Mouse (Mus musculus): ENCODE measurements around the gene Zgrf1. TPM values are rescaled to one million over a fixed set of nuclear protein-coding genes. Genes with fewer than 3 reads are reported as not detected.

Zgrf1 gene
- polyA plus RNA-seq, 1 experiment from 2014 or later: 2.8 TPM

GRCm38 (mm10) chr3:127552434-127552972 is 786 bp upstream of the Zgrf1 start:
- Histone ChIP-seq H3K27me3 (replicated peaks; ENCODE audit: control insufficient read depth, insufficient read depth, low read length) (no peaks in the 10 kb centered on the region), H3K4me3 (ENCODE audit: low read length) (peak overlapping the region; percentile 79), H3K36me3 (ENCODE audit: control insufficient read depth, insufficient read depth, low read length) (no peaks in the 10 kb centered on the region), H3K9ac (ENCODE audit: low read depth, low read length) (peak overlapping the region; percentile 81), H3K9me3 (ENCODE audit: control insufficient read depth, low read length) (no peaks in the 10 kb centered on the region), H3K27ac (ENCODE audit: low read depth, low read length) (peak overlapping the region; percentile 95), H3K4me2 (ENCODE audit: low read length) (peak overlapping the region; percentile 68), H3K4me1 (ENCODE audit: control insufficient read depth, insufficient read depth, low read depth, low read length) (no peaks in the 10 kb centered on the region)
- ATAC-seq: no peak
- 5% methylated on average over 12 of the region's 13 CpGs for WGBS

- no peak overlapping the region for H3K27ac ChIP-seq (ENCODE audit: low read depth, low read length)
- H3K4me2 ChIP-seq (ENCODE audit: low read length): peak overlapping the region; percentile 69
- H3K36me3 ChIP-seq (ENCODE audit: control insufficient read depth, insufficient read depth, low read length): no peaks in the 10 kb centered on the region
- H3K9ac ChIP-seq (ENCODE audit: low read depth, low read length): peak overlapping the region; percentile 47
- H3K9me3 ChIP-seq (ENCODE audit: control insufficient read depth, low read length): no peaks in the 10 kb centered on the region
- H3K4me3 ChIP-seq (ENCODE audit: low read length): peak overlapping the region; percentile 79
- WGBS: 0% methylated on average over 4 of the region's 4 CpGs
- no peaks in the 10 kb centered on the region for H3K27me3 ChIP-seq (replicated peaks; ENCODE audit: control insufficient read depth, insufficient read depth, low read length)
- ATAC-seq: 0 out of 2 replicates have a peak, but pooled peaks have one; percentile 0
- no peaks in the 10 kb centered on the region for H3K4me1 ChIP-seq (ENCODE audit: control insufficient read depth, insufficient read depth, low read depth, low read length)
Observed at GRCm38 (mm10) chr3:127553720-127554043, 393 bp downstream of the Zgrf1 start.

DNA sequence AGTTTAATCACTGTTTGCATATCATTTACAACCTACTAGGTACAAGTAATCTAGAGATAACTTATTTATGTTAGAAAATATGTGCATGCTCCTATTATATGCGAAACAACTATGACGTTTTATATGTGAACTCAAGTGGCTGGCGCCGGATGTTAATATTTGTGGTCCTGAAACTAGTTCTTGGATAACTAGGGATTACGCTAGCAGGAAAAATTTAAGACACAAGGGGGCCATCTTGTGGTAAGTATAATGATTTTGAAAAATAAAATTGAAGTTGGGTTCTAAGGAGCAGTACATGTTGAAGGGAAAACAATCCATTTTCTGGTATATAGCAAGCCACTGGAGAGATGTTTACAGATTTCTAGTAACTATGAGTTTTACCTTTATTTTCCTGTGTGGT is 1.4 kb downstream of the Zgrf1 start:
- Histone ChIP-seq H3K27ac (ENCODE audit: low read depth, low read length) (no peak overlapping the region), H3K27me3 (replicated peaks; ENCODE audit: control insufficient read depth, insufficient read depth, low read length) (no peaks in the 10 kb centered on the region), H3K4me1 (ENCODE audit: control insufficient read depth, insufficient read depth, low read depth, low read length) (no peaks in the 10 kb centered on the region), H3K4me2 (ENCODE audit: low read length) (no peak overlapping the region), H3K36me3 (ENCODE audit: control insufficient read depth, insufficient read depth, low read length) (no peaks in the 10 kb centered on the region), H3K9me3 (ENCODE audit: control insufficient read depth, low read length) (no peaks in the 10 kb centered on the region), H3K9ac (ENCODE audit: low read depth, low read length) (no peak overlapping the region), H3K4me3 (ENCODE audit: low read length) (no peak overlapping the region)
- 58% methylated on average over 5 of the region's 5 CpGs for WGBS
- no peak for ATAC-seq

GRCm38 (mm10) chr3:127558201-127558600 is 4.9 kb downstream of the Zgrf1 start:
- Histone ChIP-seq H3K4me1 (ENCODE audit: control insufficient read depth, insufficient read depth, low read depth, low read length) (no peaks in the 10 kb centered on the region), H3K4me2 (ENCODE audit: low read length) (no peak overlapping the region), H3K9ac (ENCODE audit: low read depth, low read length) (no peak overlapping the region), H3K36me3 (ENCODE audit: control insufficient read depth, insufficient read depth, low read length) (no peaks in the 10 kb centered on the region), H3K27ac (ENCODE audit: low read depth, low read length) (no peak overlapping the region), H3K9me3 (ENCODE audit: control insufficient read depth, low read length) (no peaks in the 10 kb centered on the region), H3K4me3 (ENCODE audit: low read length) (no peak overlapping the region), H3K27me3 (replicated peaks; ENCODE audit: control insufficient read depth, insufficient read depth, low read length) (no peaks in the 10 kb centered on the region)
- no peak for ATAC-seq

- H3K4me1 ChIP-seq (ENCODE audit: control insufficient read depth, insufficient read depth, low read depth, low read length): no peaks in the 10 kb centered on the region
- no peak overlapping the region for H3K9ac ChIP-seq (ENCODE audit: low read depth, low read length)
- ATAC-seq: no peak
- no peaks in the 10 kb centered on the region for H3K27me3 ChIP-seq (replicated peaks; ENCODE audit: control insufficient read depth, insufficient read depth, low read length)
- H3K4me3 ChIP-seq (ENCODE audit: low read length): no peak overlapping the region
- H3K36me3 ChIP-seq (ENCODE audit: control insufficient read depth, insufficient read depth, low read length): no peaks in the 10 kb centered on the region
- H3K4me2 ChIP-seq (ENCODE audit: low read length): no peak overlapping the region
- H3K9me3 ChIP-seq (ENCODE audit: control insufficient read depth, low read length): no peaks in the 10 kb centered on the region
- WGBS: 93% methylated on average over 4 of the region's 4 CpGs
- no peak overlapping the region for H3K27ac ChIP-seq (ENCODE audit: low read depth, low read length)
Observed at GRCm38 (mm10) chr3:127562974-127563373, 9.7 kb downstream of the Zgrf1 start.

GRCm38 (mm10) chr3:127565129-127565528 is 11.8 kb downstream of the Zgrf1 start:
- WGBS: 76% methylated on average over 3 of the region's 3 CpGs
- H3K27me3 ChIP-seq (replicated peaks; ENCODE audit: control insufficient read depth, insufficient read depth, low read length): no peaks in the 10 kb centered on the region

DNA sequence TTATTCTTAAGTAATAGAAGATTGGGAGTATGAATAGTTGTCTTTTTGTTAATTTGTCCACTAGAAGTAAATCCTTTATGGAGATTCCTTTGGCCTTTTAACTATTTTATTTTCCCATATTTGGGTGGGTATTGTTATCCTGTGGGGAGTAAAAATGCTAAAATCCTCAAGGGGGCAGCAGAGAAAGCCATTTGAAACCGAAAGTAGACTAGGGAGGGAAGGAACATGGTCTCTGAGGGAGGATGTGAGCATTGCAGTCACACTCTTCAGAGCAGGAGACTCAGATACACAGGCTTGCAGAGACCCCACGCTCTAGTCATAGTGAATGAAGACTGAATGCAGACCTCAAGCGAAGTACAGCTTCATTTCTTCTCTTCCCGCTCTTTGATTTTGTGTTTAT is 19.3 kb downstream of the Zgrf1 start:
- WGBS: 59% methylated on average over 4 of the region's 4 CpGs
- no peaks in the 10 kb centered on the region for H3K4me1 ChIP-seq (ENCODE audit: control insufficient read depth, insufficient read depth, low read depth, low read length)
- H3K9me3 ChIP-seq (ENCODE audit: control insufficient read depth, low read length): no peaks in the 10 kb centered on the region
- peak; percentile 72; the same call in 1 of the 2 replicates for ATAC-seq
- H3K27ac ChIP-seq (ENCODE audit: low read depth, low read length): no peak overlapping the region
- no peak overlapping the region for H3K4me2 ChIP-seq (ENCODE audit: low read length)
- H3K36me3 ChIP-seq (ENCODE audit: control insufficient read depth, insufficient read depth, low read length): no peaks in the 10 kb centered on the region
- H3K27me3 ChIP-seq (replicated peaks; ENCODE audit: control insufficient read depth, insufficient read depth, low read length): no peaks in the 10 kb centered on the region
- no peak overlapping the region for H3K9ac ChIP-seq (ENCODE audit: low read depth, low read length)
- no peak overlapping the region for H3K4me3 ChIP-seq (ENCODE audit: low read length)

More at GRCm38 (mm10) chr3:127565129-127565528, 11.8 kb downstream of the Zgrf1 start:
- Histone ChIP-seq H3K4me2 (ENCODE audit: low read length) (no peak overlapping the region), H3K4me1 (ENCODE audit: control insufficient read depth, insufficient read depth, low read depth, low read length) (no peaks in the 10 kb centered on the region), H3K4me3 (ENCODE audit: low read length) (no peak overlapping the region), H3K36me3 (ENCODE audit: control insufficient read depth, insufficient read depth, low read length) (no peaks in the 10 kb centered on the region), H3K9ac (ENCODE audit: low read depth, low read length) (no peak overlapping the region), H3K9me3 (ENCODE audit: control insufficient read depth, low read length) (no peaks in the 10 kb centered on the region), H3K27ac (ENCODE audit: low read depth, low read length) (no peak overlapping the region)
- no peak for ATAC-seq

DNA sequence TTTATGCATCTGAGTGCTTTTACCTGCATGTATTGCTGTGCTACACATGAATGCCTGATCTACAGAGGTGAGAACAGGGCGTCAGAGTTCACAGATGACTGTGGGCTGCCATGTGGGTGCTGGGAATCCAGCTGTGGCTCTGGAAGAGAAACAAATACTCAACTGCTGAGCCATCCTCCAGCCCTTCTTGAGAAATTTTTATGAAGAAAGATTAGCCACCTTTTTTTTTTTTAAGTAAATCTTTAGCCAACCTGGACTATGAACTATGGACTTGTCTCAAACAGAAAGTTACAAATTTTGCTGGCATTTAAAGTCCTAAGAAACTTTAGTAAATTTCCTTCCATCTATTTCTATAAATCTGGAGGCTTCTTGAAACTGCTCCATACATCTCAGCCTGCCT is 43.8 kb downstream of the Zgrf1 start:
- H3K4me2 ChIP-seq (ENCODE audit: low read length): no peak overlapping the region
- no peak for ATAC-seq
- no peak overlapping the region for H3K9ac ChIP-seq (ENCODE audit: low read depth, low read length)
- no peaks in the 10 kb centered on the region for H3K27me3 ChIP-seq (replicated peaks; ENCODE audit: control insufficient read depth, insufficient read depth, low read length)
- 94% methylated on average over 1 of the region's 1 CpGs for WGBS
- no peak overlapping the region for H3K4me3 ChIP-seq (ENCODE audit: low read length)
- no peaks in the 10 kb centered on the region for H3K4me1 ChIP-seq (ENCODE audit: control insufficient read depth, insufficient read depth, low read depth, low read length)
- no peak overlapping the region for H3K27ac ChIP-seq (ENCODE audit: low read depth, low read length)
- no peaks in the 10 kb centered on the region for H3K36me3 ChIP-seq (ENCODE audit: control insufficient read depth, insufficient read depth, low read length)
- no peaks in the 10 kb centered on the region for H3K9me3 ChIP-seq (ENCODE audit: control insufficient read depth, low read length)

GRCm38 (mm10) chr3:127608109-127608508 is 54.8 kb downstream of the Zgrf1 start:
- Histone ChIP-seq H3K27me3 (replicated peaks; ENCODE audit: control insufficient read depth, insufficient read depth, low read length) (no peaks in the 10 kb centered on the region), H3K27ac (ENCODE audit: low read depth, low read length) (no peak overlapping the region), H3K4me3 (ENCODE audit: low read length) (no peak overlapping the region), H3K9me3 (ENCODE audit: control insufficient read depth, low read length) (no peaks in the 10 kb centered on the region), H3K9ac (ENCODE audit: low read depth, low read length) (no peak overlapping the region), H3K36me3 (ENCODE audit: control insufficient read depth, insufficient read depth, low read length) (no peaks in the 10 kb centered on the region), H3K4me2 (ENCODE audit: low read length) (no peak overlapping the region), H3K4me1 (ENCODE audit: control insufficient read depth, insufficient read depth, low read depth, low read length) (no peaks in the 10 kb centered on the region)
- 96% methylated on average over 2 of the region's 2 CpGs for WGBS
- no peak for ATAC-seq

GRCm38 (mm10) chr3:127625296-127625695 is 72.0 kb downstream of the Zgrf1 start:
- Histone ChIP-seq H3K27me3 (replicated peaks; ENCODE audit: control insufficient read depth, insufficient read depth, low read length) (peaks cover 28% of the 10 kb centered on the region), H3K4me1 (ENCODE audit: control insufficient read depth, insufficient read depth, low read depth, low read length) (peaks cover 7% of the 10 kb centered on the region), H3K4me2 (ENCODE audit: low read length) (peak overlapping the region; percentile 59), H3K9me3 (ENCODE audit: control insufficient read depth, low read length) (no peaks in the 10 kb centered on the region), H3K4me3 (ENCODE audit: low read length) (peak overlapping the region; percentile 39), H3K9ac (ENCODE audit: low read depth, low read length) (0 out of 2 replicates have a peak overlapping the region, but pooled peaks have one; percentile 28), H3K36me3 (ENCODE audit: control insufficient read depth, insufficient read depth, low read length) (no peaks in the 10 kb centered on the region), H3K27ac (ENCODE audit: low read depth, low read length) (no peak overlapping the region)
- ATAC-seq: peak; percentile 76
- under 1% methylated on average over 36 of the region's 36 CpGs for WGBS

Measured in hindbrain, embryonic 16.5 days (tissue).